Mouse (Mus musculus): ENCODE measurements at regions not wholly inside any gene's neighbourhood (a gene's known extent, or its start where the extent isn't known, plus 50 kb on each side); places are given as distances from the start of the nearest gene placed in this dataset.
"Not testable (repeated sequence)": the region's sequence is repeated elsewhere in the genome, so short reads cannot be mapped to it uniquely, and the experiment has no call there.

DNA sequence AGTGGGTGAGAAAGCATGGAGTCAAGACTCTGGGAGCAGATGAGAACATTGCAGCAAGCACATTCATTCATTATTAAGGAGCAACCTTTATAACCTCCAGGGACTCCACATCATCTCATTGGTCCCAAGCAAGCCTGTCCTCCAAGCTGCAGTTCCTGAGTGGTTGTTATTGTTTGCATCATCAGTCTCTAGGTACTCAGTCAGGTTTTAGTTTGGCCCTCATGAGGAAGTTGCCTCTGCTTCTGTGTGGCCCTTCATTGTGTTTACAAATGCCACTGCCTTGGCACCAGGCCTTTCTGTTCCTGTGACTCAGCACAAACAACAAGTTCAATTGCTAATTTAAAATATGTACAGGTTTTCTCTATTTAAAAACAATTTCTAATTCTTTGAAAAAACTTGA, 323.8 kb upstream of the Pabpc4l start:
- intact Hi-C loops (cut with DNase I), result no loop called here
- DNase-seq (ENCODE audit: low spot score in 2 of 2), result no peak

DNA sequence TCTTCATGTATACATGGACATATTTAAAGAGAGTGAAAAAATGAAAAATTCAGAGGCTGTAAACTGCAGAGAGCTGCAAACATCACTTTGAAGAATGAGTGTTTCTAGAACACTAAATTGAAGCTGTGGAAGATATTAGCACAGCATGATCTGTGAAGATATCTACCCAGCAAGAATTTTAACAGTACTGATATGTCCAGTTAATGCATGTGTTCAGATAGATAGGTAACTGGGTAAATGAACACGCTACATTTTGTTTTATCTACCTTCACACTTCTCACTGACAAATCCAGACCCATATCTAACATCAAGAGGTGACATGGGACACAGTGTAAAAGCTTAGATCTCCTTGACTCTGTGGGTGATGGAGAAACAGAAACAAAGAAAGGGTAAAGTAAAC, 316.9 kb upstream of the Pabpc4l start:
- no peak for DNase-seq (ENCODE audit: low spot score in 2 of 2)
- intact Hi-C loops (cut with DNase I), result no loop called here

DNA sequence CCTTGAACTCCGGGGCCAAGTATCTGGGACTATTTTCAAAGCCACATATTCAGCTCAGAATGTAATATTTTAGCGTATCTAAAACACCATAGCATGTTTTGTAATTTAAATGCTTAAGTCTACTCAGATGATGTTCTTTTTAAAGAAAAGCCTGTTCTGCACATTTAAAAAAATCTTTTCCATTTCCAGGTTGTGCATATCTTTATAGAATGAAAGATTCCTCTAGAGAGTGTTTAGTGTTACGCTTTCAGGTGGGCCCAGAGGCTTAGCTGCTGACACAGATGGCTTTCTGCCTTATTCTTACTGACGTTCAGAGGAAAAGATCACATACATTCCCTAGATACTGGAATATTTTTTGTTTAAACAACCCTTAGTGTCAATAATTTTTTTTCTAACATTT, 310.5 kb upstream of the Pabpc4l start:
- intact Hi-C loops (cut with DNase I), result loop anchor here (10.0 kb wide), 1 partner anchor 174 kb away; no protein-coding TSS in a partner anchor
- DNase-seq (ENCODE audit: low spot score in 2 of 2), result peak in 1 of 2 experiments; percentile 47

DNA sequence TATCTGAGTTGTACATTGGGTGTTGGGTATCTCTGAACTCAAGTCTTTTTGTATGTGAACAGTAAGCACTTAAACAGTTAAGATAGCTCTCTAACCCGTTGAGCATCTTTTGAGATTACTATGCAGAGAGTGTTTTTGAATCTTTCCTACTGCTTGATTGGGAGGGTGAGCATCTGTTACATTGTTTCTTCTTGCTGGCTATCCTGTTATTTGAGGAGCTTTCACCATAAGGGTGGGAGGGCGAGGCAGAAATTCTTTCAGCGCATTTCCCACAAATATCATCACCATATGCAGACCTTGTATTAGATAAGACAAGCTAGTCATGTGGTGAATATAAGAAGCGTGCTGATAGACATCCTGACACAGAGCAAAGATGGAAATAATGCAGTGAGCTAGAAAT, 279.7 kb upstream of the Pabpc4l start:
- DNase-seq (ENCODE audit: low spot score in 2 of 2), result peak in 1 of 2 experiments; percentile 55
- intact Hi-C loops (cut with DNase I), result no loop called here

DNA sequence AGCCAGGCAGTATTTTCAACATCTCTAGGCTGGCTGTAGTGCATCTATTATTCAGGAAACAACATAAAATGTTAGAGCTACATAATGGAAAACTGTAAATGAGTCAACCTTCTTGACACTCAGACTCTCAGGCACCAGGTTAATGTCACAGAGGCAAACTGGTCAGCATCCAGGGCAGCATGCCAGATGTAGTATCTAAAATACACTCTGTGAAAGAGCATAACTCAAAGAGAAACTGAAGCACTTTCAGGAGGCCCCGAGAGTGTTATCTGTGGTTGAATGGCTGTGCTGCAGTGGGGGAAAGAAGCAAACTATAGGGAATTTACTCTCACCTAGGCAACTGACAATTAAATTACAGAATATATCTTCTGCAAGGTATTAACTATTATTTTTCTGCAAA, 253.6 kb upstream of the Pabpc4l start:
- intact Hi-C loops (cut with DNase I), result no loop called here
- DNase-seq (ENCODE audit: low spot score in 2 of 2), result no peak

DNA sequence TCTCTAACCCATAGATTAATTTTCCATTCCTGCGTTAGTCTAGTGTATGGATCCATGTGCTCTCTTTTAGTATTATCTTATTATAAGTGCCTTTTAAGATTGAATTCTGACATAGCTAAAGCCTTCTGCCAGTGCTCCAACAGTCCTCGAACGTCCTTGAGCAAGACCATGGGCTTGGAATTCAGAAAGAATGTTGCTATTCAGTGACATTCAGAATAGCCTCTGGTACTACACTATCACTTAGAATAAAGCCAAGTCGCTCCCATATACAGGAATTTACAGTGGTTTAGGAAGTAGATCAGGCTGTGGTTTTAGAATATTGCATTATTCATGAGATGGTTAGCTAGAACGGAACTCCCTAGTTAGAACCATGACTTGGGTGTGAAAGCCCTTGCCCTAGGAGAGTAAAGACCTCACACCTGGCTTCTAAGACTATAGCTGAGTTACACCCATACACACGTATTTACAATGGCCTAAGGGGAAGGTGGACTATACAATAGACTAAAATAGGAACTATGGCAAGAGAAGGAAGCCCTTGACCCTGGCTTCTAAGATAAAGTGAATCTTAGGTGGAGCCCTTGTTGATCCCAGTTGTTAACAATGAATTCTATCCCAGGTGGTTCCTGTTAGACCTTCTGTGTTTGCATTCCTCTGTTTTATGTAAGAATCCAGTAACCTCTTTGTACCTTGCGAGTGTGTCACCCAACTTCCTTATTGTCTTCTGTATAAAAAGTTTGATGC, 239.8 kb upstream of the Pabpc4l start:
- DNase-seq (ENCODE audit: low spot score in 2 of 2); intact Hi-C loops (cut with DNase I): not testable (repeated sequence)
